Mouse (Mus musculus) cerebellum, adult 9-10 months (tissue): Measurements from ENCODE around the gene Ctrl.
A peak's percentile ranks its signal among the peaks of the same experiment; 100 is the strongest.

ENCODE experiments used
- DNase-seq: peaks from one replicate; pipeline ENCODE4 v3.0.0; 2022

Gene Ctrl

DNA sequence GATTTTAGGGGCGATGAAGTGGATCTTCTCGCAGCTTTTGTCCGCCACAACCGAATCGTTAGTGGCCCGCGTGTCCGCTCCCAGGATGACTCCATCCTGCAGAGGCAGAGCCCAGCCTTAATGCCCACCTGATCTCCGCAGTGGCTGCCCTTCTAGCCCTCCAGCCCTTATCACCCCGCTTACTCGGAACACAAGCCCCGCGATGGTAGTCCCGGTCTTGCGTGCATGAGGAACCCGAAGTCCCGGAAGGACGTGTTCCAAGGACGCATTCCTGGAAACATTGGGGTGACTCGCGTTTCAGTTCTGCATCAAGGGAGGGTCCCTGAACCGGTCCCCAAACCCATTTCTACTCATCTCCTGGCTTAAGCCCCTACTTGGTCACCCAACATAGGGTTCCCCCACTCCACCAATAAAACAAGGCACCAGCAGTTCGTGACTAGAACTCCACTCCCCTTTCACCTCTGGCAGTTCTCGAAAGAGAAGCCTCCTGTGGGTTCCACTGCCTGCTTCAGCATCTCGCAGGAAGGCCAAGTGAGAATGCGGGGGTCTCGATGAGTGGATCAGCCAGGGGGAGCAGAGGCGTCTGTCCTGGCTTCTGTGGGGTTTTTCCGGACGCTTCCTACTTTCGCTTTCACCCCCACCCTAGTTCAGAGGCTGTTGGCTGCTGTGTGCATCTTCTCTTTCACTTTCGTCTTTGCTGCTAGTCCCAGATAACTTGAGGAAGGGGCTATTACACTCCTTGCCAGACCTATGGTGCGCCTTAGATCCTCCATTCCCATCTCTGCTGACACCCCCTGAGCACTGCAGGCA, 4.0 kb upstream of the Ctrl start:
- peak; percentile 55 for DNase-seq

DNA sequence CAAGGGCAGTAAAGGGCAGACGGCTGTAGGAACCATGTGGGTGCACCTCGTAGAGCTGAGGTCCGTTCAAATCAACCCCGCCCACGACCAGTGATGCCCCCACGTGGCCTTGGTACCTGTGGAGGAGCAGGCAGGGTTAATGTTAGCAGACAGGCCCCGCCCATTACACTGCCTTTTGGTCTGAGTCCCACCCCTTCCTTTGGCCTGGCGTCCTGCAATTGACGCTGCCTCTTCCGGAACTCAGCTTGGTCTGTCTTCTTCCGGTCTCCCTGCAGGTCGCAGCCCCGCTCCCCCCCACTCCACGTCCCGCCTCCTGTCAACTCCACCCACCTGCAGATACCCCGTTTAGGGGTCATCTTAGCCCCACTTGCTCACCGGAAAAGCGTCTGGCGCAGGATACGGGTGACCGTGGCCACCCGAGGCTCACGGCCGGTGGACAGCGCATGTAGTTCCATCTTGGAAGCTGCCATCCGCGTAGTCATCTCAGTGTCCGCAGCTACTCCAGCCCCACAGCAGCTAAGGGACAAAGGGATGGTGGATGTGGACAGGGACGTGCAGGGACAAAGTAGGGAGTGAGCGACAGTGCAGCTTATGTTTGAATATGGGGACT, 3.3 kb upstream of the Ctrl start:
- peak; percentile 92 for DNase-seq

DNA sequence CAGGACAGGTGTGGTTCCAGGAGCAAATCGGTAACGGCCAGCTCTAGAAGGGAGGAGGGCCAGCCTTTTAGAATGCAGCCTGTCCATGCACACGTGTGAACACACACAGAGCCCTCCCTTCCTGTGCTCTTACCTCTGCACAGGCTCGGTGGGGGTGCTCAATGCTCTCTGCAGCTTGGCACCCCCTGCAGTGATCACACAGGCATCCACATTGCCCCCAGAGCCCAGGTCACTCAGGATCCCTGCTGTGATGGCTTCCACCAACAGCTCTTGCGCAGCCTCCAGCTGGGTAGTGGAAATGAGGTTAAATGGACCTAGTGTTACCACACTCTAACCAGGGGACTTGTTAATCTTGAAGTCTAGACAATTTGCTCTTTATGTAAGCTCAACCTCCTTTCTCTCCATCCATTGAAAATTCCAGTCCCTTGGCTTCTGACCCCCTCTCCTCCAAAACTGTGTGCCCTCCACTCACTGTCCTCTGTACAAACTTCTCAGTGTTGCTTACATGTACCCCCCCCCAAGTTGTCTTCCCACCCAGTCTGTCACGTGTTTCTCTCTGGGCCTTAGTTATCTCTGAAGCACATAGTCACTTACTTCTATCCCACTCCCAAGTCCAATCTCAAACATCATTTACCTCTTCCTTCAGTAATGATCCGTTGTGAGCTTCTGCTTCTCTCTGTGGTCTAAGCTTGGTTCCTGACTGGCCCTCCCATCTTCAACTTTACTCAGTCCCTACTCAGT, 2.4 kb upstream of the Ctrl start:
- peak; percentile 46 for DNase-seq

DNA sequence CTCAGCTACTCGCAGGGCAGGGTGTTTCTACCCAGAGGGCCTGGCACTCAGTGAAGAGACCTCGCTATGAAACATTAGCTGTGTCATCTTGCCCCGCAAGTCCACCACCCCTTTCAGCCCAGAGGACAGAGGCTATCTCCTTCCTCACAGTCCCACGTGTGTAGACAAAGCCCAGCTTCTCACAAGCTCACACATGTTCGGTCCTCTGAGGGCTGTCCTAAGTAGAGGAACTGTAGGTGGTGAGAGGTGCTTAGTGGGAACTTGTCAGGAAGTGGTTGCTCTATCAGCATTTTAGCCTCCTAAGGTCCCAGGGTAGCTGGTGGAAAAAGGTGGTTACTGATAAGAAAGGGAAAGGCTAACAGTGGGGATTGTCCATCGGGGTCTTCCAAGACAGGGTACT, 1.4 kb upstream of the Ctrl start:
- no peak for DNase-seq

DNA sequence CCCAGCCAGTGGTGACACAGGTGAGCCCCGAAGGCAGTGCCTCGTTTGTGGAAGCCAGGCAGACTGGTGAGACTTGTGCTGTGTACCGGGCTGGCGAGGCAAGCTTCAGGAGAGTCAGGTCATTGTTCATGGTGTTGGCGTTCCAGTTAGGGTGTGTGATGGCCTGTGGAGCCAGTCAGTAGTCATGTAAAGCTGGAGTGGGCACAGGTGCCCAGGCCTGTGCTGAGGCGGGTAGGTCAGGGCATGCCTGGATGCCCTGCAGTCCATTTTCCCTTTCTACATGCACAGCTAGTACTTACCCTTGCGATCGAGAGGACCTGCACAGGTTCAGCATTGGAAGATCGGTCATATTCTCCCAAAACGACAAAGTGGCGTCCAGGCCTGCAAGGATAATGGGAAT, 1.1 kb downstream of the Ctrl start:
- no peak for DNase-seq

DNA sequence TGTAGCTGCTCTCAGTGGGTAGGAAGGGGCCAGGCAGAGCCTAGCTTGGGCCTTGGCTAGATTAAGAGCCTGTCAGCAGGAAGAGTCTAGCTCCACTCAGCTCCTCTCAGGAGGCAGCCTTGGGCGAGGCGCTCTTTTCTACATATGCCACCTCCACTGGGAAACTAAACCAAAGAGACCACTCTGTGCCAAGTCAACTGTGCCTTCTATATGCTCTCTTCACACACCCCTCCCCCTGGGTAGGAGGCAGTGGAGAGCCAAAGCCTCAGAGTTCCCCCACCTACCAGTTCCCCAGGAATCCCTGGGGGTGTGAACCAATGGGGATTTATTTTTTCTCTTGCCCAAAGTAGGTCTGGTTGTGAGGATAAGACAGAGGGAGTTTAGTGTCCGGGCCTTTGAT, 2.4 kb downstream of the Ctrl start:
- DNase-seq, result no peak

DNA sequence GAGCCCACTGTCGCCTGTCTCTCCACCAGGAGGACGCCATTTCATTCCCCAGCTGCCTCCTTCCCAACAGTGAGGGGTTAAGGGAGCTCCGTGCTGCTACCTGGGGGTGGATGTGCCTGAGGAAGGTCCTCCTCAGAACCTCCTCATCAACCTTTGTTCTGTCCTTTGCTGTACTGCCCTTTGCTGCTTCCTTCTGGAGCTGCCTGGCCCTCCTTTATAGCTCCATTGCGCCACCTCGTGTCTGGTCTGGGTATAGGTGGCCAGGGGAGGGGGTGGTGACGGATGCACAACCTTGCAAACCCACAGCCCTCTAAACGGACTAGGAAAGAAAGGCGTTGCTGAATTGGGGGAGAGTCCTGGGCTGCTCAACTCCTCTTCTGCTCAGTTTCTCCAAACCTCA, 3.1 kb downstream of the Ctrl start:
- DNase-seq, result peak; percentile 86

DNA sequence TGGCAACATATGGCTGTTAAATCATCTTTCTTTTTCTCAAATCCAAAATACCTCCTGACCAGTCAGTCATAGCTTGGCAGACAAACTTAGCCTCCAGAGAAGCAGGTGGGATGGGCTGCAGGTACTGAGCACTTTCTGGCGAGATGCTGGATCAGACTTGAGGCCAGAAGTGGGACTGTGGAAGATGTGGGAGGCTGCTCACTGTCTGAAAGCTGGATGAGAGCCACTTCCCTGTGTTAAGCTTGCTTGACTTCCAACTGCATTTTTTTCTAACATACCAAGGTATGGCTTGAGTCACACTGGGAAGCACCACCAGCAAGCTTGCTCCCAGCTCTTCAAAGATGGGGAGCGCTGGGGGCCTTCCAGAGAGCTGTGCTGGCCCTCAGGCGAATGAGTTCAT, 8.5 kb downstream of the Ctrl start:
- DNase-seq, result no peak

DNA sequence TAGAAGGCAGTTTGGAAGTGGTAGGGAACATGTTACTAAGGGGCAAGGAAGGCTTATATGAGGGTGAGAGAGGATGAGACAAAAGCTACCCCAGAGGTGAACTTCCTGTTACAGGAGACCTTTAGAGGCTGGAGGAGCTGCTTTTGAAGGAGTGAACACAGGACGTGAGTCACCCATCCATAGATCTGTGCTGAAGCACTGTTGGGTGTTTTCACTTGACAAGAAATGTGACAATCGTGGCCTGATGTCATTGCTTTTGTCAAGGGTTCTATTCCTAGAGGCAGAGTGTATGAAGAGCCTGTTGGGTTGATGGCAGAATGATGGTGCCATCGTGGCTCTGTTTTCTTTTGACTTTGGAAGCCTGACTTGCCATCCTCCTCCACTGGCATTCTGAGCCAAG, 14.3 kb downstream of the Ctrl start:
- no peak for DNase-seq

DNA sequence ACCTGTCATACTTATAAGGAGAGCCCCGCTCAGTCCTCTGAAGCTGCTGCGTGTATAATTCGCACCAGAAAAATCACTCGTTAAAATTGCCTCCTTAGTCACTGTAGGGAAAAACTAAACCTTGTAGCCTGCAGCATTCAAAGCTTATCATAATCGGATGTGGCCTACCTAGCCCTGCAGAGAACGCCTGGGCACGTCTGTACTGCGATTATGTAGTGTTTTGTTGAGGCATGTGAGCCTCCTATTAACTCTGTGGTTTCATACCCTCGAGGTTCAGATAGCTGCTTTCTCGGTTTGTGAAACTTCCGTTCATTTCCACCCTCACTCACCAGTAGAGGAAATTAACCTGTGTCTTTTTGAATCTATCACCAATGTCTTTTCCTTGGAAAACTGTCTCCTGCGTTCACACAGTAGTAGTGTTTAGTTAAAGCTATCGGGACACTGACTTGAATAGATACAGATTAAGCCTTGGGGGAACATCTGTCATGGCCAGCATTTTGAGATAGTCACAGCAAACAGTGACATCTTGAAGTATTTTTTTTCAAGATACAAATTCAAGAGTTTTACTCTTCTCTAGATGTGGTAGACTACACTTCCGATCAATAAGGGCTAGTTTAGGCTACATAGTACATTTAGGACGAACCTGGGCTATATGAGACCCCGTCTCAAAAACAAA, 32.6 kb downstream of the Ctrl start:
- no peak for DNase-seq

DNA sequence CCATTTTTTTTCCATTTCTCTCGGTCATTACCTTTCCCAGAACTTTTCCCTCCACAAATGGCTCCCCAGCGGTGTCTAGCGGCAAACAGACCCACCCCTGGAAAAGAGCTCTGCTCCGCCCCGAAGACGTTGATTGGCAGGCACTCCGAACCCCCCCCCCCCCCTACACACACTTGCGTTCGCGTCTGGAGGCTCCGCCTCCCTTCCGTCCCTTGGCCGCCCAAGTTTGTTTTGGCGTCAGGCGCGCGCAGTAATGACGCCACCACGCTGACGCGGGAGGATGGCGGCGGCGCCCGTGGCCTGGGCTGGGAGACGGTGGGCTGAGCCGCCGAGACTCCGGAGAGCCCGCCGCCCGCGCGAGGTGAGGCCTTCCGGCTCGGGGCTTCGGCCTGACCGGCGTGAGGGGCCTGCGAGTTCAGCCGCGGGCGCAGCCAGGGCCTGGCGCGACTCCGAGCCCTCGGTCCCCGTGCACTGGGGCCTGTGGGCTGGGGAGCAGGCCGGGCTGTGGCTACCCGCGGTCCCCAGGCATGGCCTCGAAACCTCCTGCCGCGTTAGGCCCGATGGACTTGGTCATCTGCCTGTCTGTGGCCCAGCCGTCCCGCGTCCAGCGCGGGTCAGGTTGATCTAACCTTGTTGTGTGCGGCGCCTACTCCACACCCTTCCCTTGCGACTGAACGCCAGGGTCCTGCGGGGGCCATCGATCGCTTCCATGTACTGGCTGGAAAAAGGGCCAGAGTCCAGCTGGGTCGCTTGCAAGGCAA, 33.3 kb downstream of the Ctrl start, which contains the start of gene Pskh1:
Gene Pskh1 (plus strand): TSS at position 262 of the 761 bp plus-strand sequence.
- peak; percentile 91 for DNase-seq

DNA sequence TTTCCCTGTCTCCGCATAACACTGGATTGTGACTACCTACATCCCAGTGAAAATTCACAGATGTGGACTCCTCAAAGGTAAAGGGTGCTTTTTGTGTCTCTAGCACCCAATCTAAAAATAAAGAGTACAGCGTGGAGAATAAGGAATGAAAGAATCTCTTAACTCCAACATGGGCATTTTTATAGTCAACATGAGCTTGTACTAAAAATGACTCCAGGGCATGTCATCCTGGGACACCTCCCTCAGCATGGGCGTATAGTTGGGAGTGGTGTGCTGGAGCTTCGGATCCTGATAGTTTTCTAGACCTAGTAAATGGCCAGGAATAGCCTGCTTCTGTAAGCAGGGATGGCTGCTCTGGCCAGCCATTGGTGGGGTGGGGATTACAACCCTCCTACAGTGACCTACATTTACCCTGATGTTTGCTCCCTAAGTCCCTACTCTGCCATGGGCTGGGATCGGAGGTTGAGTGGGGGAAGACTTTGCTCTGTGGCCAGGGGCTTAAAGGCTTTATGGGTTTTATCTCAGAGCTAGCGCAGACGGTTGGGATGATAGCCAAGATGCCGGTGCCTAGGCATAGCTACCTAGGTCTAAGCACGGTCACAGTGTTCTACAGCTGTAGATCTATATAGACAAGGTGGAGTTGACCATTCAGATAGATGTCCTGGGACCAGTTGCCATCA, 35.7 kb downstream of the Ctrl start:
- DNase-seq, result no peak

DNA sequence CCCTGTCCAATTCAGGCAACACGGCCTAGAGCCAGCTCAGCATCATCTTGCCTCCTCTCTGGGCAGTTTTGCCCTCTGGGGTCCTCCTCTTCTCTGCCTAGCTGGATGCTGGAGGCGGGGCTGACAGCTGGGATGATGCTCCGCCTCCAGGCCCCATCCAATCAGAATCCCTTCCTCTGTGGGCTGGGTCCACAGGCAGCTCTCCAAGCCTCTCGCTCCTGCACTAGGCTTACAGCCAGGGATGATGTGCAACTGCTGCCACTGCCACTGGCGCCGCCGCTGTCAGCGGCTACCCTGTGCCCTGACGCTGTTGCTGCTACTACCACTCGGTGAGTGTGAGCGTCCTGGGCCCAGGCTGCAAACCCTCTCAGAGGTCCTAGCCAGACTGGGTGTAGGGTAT, 40.3 kb downstream of the Ctrl start, which contains the start of gene Nrn1l:
Gene Nrn1l (plus strand): TSS at position 229 of the 400 bp plus-strand sequence.
- peak; percentile 38 for DNase-seq

DNA sequence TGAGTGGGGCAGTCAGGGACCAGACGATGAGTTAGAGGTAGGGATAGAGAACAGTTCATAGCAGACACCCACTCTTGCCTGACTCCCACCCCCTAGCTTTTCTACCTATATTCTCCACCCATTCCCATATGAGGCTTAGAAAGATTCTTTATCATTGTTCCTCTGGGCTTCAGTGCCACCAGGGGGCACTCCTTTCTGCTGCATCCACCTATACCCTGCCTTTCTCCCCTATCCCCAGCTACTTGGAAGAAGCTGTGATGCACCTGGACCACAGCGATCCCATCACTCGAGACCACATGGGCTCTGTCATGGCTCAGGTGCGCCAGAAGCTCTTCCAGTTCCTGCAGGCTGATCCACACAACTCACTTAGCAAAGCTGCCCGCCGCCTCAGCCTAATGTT, 41.2 kb downstream of the Ctrl start:
- DNase-seq, result no peak

DNA sequence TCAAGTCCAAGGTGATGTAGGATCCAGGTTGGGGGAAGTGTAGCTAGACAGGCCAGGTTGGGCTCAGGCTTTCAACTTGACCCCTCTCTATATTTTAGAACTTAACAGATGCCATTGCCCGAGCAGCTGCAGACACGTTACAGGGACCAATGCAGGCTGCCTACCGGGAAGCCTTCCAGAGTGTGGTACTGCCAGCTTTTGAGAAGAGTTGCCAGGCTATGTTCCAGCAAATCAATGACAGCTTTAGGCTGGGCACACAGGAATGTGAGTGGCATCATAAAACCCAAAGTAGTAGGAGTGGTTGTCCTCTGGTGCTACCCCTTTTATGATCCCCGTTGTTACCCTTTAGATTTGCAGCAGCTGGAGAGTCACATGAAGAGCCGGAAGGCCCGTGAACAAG, 42.8 kb downstream of the Ctrl start:
- no peak for DNase-seq

DNA sequence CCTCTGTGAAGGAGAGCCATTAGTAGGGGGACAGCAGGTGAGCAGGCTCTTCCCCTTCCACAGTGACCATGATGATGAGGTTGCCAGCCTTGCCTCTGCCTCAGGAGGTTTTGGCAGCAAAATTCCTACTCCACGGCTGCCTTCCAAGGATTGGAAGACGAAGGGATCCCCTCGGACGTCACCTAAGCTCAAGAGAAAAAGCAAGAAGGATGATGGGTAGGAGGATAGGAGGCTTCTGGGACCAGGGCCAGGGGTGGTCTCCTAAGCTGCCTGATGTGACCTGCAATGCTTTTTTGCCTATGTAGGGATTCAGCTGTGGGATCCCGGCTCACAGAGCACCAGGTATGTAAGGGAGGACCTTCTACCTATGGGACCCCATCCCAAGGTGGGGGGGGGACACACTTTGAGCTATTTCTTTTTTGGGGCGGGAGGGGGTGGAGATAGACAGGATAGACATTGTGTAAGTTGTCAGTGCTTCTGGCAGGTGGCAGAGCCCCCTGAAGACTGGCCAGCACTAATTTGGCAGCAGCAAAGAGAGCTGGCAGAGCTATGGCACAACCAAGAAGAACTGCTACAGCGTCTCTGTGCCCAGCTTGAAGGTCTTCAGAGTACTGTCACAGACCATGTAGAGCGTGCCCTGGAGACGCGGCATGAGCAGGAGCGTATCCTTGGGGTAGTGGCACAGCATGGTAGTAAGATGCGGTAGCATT, 43.8 kb downstream of the Ctrl start:
- no peak for DNase-seq
